Mouse (Mus musculus): Measurements from ENCODE around the gene Aurkaip1.

Gene Aurkaip1

GRCm38 (mm10) chr4:155851951-155852411 lies 20.9 kb downstream of the Aurkaip1 start:
- in situ Hi-C loops (cut with MboI, MseI) = no loop called here

GRCm38 (mm10) chr4:155853421-155853820 lies 22.3 kb downstream of the Aurkaip1 start:
- in situ Hi-C loops (cut with MboI, MseI) = no loop called here

- in situ Hi-C loops (cut with MboI, MseI) = no loop called here
Measured at GRCm38 (mm10) chr4:155854991-155855390, 23.9 kb downstream of the Aurkaip1 start.

GRCm38 (mm10) chr4:155856071-155856470 lies 25.0 kb downstream of the Aurkaip1 start:
- in situ Hi-C loops (cut with MboI, MseI) = no loop called here

DNA sequence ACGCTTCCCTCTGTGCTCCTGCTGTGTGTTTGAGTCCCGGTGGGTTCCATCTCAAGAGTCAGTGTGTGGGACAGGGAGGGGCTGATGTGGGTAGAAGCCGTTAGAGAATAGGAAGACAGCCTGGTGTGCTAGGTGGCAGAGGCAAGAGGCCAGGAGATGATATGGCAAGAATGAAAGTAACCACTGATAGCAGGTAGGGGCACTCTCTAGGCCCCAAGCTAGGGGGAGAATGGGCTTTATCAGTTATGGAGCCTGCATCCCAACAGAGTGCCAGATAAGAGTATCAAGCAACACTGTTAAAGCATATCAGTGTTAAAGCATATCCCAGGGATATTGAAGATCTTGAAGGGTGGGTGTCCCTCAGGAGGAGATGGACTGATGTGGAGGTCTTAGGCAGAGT lies 25.8 kb downstream of the Aurkaip1 start:
- in situ Hi-C loops (cut with MboI, MseI) = no loop called here

DNA sequence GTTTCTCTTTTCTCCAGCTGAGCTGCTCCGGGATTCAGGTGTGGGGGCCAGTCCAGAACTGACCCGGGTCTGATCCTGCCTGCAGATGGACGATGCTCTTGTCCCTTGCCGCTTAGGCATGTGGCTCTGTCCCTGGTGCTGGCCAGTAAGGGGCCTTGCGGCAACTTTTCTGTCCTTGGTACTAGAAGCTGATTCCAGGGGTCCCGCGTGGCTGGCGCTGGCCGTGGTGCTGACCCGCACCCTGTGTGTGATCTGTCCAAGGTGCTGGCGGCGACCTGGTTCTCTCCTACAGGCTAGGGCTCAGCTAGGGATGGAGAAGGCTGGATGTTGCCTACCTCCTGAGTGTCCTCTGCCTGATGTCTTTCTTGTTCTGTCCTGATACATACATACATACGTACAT lies 28.2 kb downstream of the Aurkaip1 start:
- in situ Hi-C loops (cut with MboI, MseI) = no loop called here

DNA sequence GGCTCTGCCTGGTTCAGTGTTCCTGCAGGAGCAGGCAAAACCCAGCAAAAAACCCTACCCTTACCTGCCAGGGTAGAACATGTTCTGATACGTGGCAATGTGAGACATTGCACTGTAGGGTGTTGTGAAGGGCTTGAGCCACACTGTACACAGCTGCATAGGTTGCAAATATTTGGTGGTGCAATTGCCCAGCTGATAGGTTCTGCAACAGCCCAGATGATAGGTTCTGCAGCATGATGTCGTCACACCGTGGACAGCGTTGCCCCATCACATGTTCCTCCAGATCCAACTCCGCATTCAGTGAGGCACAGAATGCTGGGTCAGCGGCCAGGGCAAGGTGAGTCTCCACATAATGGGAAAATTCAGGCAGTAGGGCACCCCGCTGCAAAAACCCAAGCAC lies 30.7 kb downstream of the Aurkaip1 start:
- in situ Hi-C loops (cut with MboI, MseI) = no loop called here

DNA sequence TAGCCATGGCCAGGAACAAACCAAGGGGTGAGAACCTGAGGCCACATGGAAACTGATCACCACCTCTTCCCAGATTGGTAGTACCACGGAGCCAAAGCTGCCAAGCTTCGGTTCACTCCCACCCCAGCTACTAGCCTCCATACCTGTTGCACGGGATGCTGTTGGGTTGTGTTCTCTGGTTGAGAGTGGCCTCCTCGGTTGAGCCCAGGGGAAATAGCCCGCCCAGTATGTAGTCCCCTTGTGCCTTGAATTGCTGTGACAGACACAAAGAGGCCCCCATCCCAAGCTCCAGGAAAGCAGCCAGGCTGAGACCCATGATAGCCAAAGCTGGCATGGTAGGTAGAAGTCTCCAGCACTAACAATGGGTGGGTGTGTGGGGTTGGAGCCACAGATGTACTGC lies 31.9 kb downstream of the Aurkaip1 start, which contains the start of gene Tas1r3:
Tas1r3 (minus strand) TSS at position 362 of the 400 bp plus-strand sequence.
- in situ Hi-C loops (cut with MboI, MseI) = no loop called here

GRCm38 (mm10) chr4:155868614-155869298 lies 37.7 kb downstream of the Aurkaip1 start:
- in situ Hi-C loops (cut with MboI, MseI) = no loop called here

DNA sequence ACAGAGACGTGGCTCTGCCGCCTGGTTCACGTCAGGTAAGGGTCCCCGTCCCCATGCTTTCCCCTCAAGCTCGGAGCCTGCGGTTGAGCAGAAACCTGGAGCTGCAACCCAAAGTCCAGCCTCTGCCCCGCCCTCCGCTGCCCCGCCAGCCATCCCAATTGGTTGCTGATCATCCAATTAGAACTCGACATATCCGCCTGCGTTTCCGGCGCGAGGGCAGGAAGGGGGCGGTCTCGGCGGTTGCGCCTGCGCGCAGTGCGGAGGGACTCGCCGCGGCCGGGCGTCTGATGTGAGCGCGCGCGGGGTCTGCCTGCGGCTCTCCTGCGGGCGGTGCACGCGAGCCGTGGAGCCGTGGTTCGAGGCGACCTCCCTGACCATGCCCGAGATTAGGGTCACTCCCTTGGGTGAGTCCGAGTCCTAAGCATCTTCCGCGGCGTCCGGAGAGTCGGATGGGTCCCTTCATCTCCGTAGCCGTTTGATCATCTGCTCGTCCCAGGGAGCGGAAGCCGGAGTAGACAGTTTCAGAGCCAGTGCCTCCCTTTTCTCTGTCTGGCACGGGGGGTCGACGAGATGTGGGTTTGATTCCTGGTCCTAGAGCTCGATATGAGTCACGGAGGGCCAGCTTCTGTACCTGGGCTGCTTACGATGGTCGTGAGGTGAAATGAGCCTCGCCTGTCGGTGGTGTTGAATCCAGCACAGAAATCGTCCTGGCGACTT lies 38.4 kb downstream of the Aurkaip1 start, which contains the start of the genes Cptp and Ints11:
Cptp (minus strand) TSS at position 124 of the 717 bp plus-strand sequence.
Ints11 (plus strand) TSS at position 230 of the 717 bp plus-strand sequence.
- in situ Hi-C loops (cut with MboI, MseI) = no loop called here

DNA sequence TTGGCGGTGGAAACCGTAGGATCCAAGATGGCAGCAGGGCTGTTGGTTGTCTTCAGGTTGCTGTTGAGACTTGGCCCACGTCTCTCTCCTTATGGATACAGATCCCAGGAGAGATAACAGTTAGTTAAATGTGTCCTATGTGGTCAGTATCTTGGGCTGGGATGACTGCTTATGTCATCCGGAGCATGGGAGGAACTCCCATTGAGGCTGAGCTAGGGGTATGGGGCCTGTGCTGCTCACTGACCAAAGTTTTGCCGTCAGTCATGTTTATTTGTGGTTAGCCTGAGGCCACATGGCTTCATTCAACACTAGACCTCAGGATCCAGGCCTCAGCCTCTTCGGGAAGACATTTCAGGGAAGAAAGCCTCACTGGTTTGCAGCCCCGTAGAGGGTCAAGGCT lies 40.3 kb downstream of the Aurkaip1 start:
- in situ Hi-C loops (cut with MboI, MseI) = no loop called here
